Mouse (Mus musculus) hindbrain, embryonic 11.5 days (tissue): Measurements from ENCODE around the gene Ppp6r2. TPM values are rescaled to one million over a fixed set of nuclear protein-coding genes. Genes with fewer than 3 reads are reported as not detected.

ENCODE experiments used
- ATAC-seq: fragments of 200-750 bp; cut with Nextera tagmentation; 2 replicates; pipeline ENCODE4 v1.8.0; 2017; ENCODE audit warnings: mild to moderate bottlenecking, moderate TSS enrichment, moderate library complexity; ENCODE audit not compliant: low FRiP score
- DNase-seq: peaks from one replicate; pipeline ENCODE4 v3.0.0-alpha.2; 2015; ENCODE audit warnings: low spot score
- H3K27ac ChIP-seq: fragments of 300-500 bp; sonication (generic); 2 replicates; pipeline ENCODE4 v1.5.1; 2014; ENCODE audit warnings: mild to moderate bottlenecking, low read depth, low read length
- H3K27me3 ChIP-seq: fragments of 300-500 bp; sonication (generic); 2 replicates; pipeline ENCODE4 v1.6.1; 2014; ENCODE audit warnings: mild to moderate bottlenecking, low read length, moderate library complexity, mixed read lengths; ENCODE audit not compliant: control insufficient read depth, insufficient read depth
- H3K36me3 ChIP-seq: fragments of 300-500 bp; sonication (generic); 2 replicates; pipeline ENCODE4 v1.6.1; 2014; ENCODE audit warnings: mild to moderate bottlenecking, low read length, moderate library complexity, mixed read lengths; ENCODE audit not compliant: control insufficient read depth, insufficient read depth
- H3K4me1 ChIP-seq: fragments of 300-500 bp; sonication (generic); replicated peaks from 2 replicates; pipeline ENCODE4 v1.6.1; 2014; ENCODE audit warnings: low read length, mixed read lengths; ENCODE audit not compliant: control insufficient read depth, insufficient read depth
- H3K4me2 ChIP-seq: fragments of 300-500 bp; sonication (generic); replicated peaks from 2 replicates; pipeline ENCODE4 v1.6.1; 2014; ENCODE audit warnings: mild to moderate bottlenecking, low read depth, low read length
- H3K4me3 ChIP-seq: fragments of 300-500 bp; sonication (generic); 2 replicates; pipeline ENCODE4 v1.5.1; 2014; ENCODE audit warnings: low read depth, low read length
- H3K9ac ChIP-seq: fragments of 300-500 bp; sonication (generic); 2 replicates; pipeline ENCODE4 v1.6.1; 2014; ENCODE audit warnings: low read depth, low read length
- H3K9me3 ChIP-seq: fragments of 300-500 bp; sonication (generic); 2 replicates; pipeline ENCODE4 v1.6.1; 2016; ENCODE audit warnings: low read length; ENCODE audit not compliant: control insufficient read depth
- WGBS: fragments of 180-500 bp; shearing (Covaris S2); extraction: QIAGEN DNeasy Blood & Tissue Kit; methylation state at CpG from one replicate; pipeline ENCODE4 v1.1.7; 2014; 5-methylcytosine and 5-hydroxymethylcytosine counted together
- polyA plus RNA-seq: library from polyadenylated mRNA; unstranded; fragments of >200 nt; fragmentation: Nextera tagmentation; extraction: Ambion mirVana; gene quantifications from 2 replicates; pipeline ENCODE4 v1.2.1, GENCODE M21; 2014

The Ppp6r2 gene
- polyA plus RNA-seq, 1 experiment from 2014 or later: 46.0 TPM

GRCm38 (mm10) chr15:89214953-89215352, 3.6 kb downstream of the Ppp6r2 start:
- Histone ChIP-seq H3K9ac (no peak overlapping the region), H3K4me1 (no peaks in the 10 kb centered on the region), H3K36me3 (no peaks in the 10 kb centered on the region), H3K27me3 (no peaks in the 10 kb centered on the region), H3K27ac (no peak overlapping the region), H3K9me3 (no peaks in the 10 kb centered on the region), H3K4me2 (no peak overlapping the region), H3K4me3 (no peak overlapping the region)
- ATAC-seq: no peak
- DNase-seq: no peak
- 97% methylated on average over 3 of the region's 3 CpGs for WGBS

- no peaks in the 10 kb centered on the region for H3K36me3 ChIP-seq
- H3K9ac ChIP-seq: no peak overlapping the region
- no peak overlapping the region for H3K4me3 ChIP-seq
- H3K9me3 ChIP-seq: no peaks in the 10 kb centered on the region
- no peaks in the 10 kb centered on the region for H3K27me3 ChIP-seq
- H3K4me2 ChIP-seq: no peak overlapping the region
- DNase-seq (no peak), ATAC-seq (no peak)
- 83% methylated on average over 2 of the region's 2 CpGs for WGBS
- no peaks in the 10 kb centered on the region for H3K4me1 ChIP-seq
- H3K27ac ChIP-seq: no peak overlapping the region
Measured at GRCm38 (mm10) chr15:89215611-89216233, 4.4 kb downstream of the Ppp6r2 start.

- Histone ChIP-seq H3K27me3 (no peaks in the 10 kb centered on the region), H3K27ac (no peak overlapping the region), H3K9ac (no peak overlapping the region), H3K4me3 (no peak overlapping the region), H3K4me1 (no peaks in the 10 kb centered on the region), H3K9me3 (no peaks in the 10 kb centered on the region), H3K4me2 (no peak overlapping the region), H3K36me3 (no peaks in the 10 kb centered on the region)
- 63% methylated on average over 2 of the region's 2 CpGs for WGBS
- ATAC-seq (no peak), DNase-seq (peak; percentile 6)
Measured at GRCm38 (mm10) chr15:89233586-89233985, 22.2 kb downstream of the Ppp6r2 start.

DNA sequence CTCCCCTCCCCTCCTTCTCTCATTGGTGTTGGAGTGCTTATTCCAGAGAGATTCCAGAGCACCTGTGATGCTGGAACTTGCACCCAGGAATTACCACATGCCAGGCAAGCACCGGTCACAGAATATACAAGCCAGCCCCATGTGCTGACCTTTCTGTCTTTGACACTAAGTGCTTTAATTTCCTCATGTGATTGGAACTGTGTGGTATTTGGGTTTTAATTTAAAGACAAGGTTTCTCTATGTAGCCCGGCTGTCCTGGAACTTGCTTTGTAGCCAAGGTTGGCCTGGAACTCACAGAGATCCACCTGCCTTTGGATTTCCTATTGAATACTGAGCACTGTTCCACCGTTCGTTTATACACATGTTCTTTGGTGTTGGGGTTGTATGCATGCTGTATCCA, 22.7 kb downstream of the Ppp6r2 start:
- no peak overlapping the region for H3K4me2 ChIP-seq
- no peaks in the 10 kb centered on the region for H3K4me1 ChIP-seq
- H3K9me3 ChIP-seq: no peaks in the 10 kb centered on the region
- DNase-seq (peak; percentile 4), ATAC-seq (no peak)
- 78% methylated on average over 4 of the region's 4 CpGs for WGBS
- no peak overlapping the region for H3K9ac ChIP-seq
- H3K36me3 ChIP-seq: no peaks in the 10 kb centered on the region
- H3K27ac ChIP-seq: no peak overlapping the region
- H3K4me3 ChIP-seq: no peak overlapping the region
- no peaks in the 10 kb centered on the region for H3K27me3 ChIP-seq

GRCm38 (mm10) chr15:89239751-89240392, 28.5 kb downstream of the Ppp6r2 start:
- H3K4me1 ChIP-seq: no peaks in the 10 kb centered on the region
- no peak overlapping the region for H3K9ac ChIP-seq
- H3K27me3 ChIP-seq: no peaks in the 10 kb centered on the region
- H3K36me3 ChIP-seq: 0 out of 2 replicates have a peak, but pooled peaks cover 2% of the 10 kb centered on the region
- DNase-seq: no peak
- no peak for ATAC-seq
- WGBS: 68% methylated on average over 3 of the region's 3 CpGs
- H3K27ac ChIP-seq: no peak overlapping the region
- no peak overlapping the region for H3K4me3 ChIP-seq
- no peak overlapping the region for H3K4me2 ChIP-seq
- H3K9me3 ChIP-seq: no peaks in the 10 kb centered on the region

GRCm38 (mm10) chr15:89241025-89241424, 29.7 kb downstream of the Ppp6r2 start:
- Histone ChIP-seq H3K36me3 (0 out of 2 replicates have a peak, but pooled peaks cover 2% of the 10 kb centered on the region), H3K27me3 (no peaks in the 10 kb centered on the region), H3K27ac (no peak overlapping the region), H3K4me2 (no peak overlapping the region), H3K9ac (no peak overlapping the region), H3K4me3 (no peak overlapping the region), H3K4me1 (no peaks in the 10 kb centered on the region), H3K9me3 (no peaks in the 10 kb centered on the region)
- DNase-seq (no peak), ATAC-seq (no peak)
- 73% methylated on average over 2 of the region's 2 CpGs for WGBS

GRCm38 (mm10) chr15:89249063-89249462, 37.7 kb downstream of the Ppp6r2 start:
- no peak overlapping the region for H3K4me2 ChIP-seq
- H3K9ac ChIP-seq: no peak overlapping the region
- DNase-seq (no peak), ATAC-seq (no peak)
- H3K36me3 ChIP-seq: no peaks in the 10 kb centered on the region
- H3K4me3 ChIP-seq: no peak overlapping the region
- H3K4me1 ChIP-seq: no peaks in the 10 kb centered on the region
- no peaks in the 10 kb centered on the region for H3K9me3 ChIP-seq
- WGBS: 83% methylated on average over 6 of the region's 6 CpGs
- H3K27me3 ChIP-seq: no peaks in the 10 kb centered on the region
- no peak overlapping the region for H3K27ac ChIP-seq

DNA sequence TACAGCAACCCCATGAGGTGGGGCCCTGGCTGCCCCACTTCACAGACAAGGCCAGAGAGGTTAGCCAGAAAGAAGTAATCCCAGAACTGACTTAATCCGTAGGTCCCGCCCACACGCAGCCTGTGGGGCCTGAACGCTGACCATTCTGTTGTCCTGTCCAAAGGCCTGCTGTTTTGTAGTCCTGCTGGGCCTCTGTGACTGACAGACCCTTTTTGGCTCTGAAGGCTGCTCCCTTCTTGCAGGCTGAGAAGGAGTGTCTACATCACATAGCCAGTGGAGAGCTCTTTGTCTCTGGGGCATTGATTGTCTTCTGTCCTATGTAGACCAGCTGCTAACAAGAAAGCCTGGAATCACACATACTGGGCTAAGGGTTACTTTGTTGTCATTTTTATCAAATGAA, 44.0 kb downstream of the Ppp6r2 start:
- ATAC-seq: peak; percentile 83
- 29% methylated on average over 4 of the region's 4 CpGs for WGBS
- no peak overlapping the region for H3K9ac ChIP-seq

DNA sequence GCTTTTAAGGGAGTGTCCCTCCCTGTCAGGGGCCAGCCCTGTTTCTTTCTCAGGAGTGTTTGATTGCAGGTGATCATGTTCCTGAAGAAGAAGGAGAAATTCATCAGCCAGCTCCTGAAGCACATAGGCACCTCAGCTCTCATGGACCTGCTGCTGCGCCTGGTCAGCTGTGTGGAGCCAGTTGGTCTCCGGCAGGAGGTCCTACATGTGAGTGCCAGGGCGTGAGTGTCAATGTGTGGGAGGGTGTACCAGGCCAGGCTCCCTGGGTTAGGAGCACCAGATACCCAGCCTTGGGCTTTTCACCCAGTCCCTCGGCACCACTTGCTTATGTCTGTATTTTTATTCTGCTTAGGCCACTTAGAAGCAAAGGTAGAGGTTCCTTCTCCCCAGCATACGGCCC, 47.6 kb downstream of the Ppp6r2 start:
- WGBS: 93% methylated on average over 5 of the region's 5 CpGs
- Histone ChIP-seq H3K4me3 (no peak overlapping the region), H3K27me3 (no peaks in the 10 kb centered on the region), H3K36me3 (0 out of 2 replicates have a peak, but pooled peaks cover 2% of the 10 kb centered on the region), H3K27ac (no peak overlapping the region), H3K9me3 (no peaks in the 10 kb centered on the region), H3K9ac (no peak overlapping the region), H3K4me2 (no peak overlapping the region), H3K4me1 (0 out of 2 replicates have a peak, but pooled peaks cover 2% of the 10 kb centered on the region)
- ATAC-seq (no peak), DNase-seq (no peak)

More for the DNA sequence above, 44.0 kb downstream of the Ppp6r2 start:
- no peak overlapping the region for H3K4me2 ChIP-seq
- 0 out of 2 replicates have a peak, but pooled peaks cover 2% of the 10 kb centered on the region for H3K4me1 ChIP-seq
- 0 out of 2 replicates have a peak, but pooled peaks cover 2% of the 10 kb centered on the region for H3K36me3 ChIP-seq
- H3K27me3 ChIP-seq: no peaks in the 10 kb centered on the region
- H3K27ac ChIP-seq: peak overlapping the region; percentile 73
- no peaks in the 10 kb centered on the region for H3K9me3 ChIP-seq
- no peak overlapping the region for H3K4me3 ChIP-seq
- DNase-seq: peak; percentile 53
